Mouse (Mus musculus): ENCODE results near the gene Smtn.

Gene Smtn

GRCm38 (mm10) chr11:3508226-3508625 is 32.2 kb downstream of the Smtn start:
- no peak for DNase-seq

GRCm38 (mm10) chr11:3503755-3504693 is 36.4 kb downstream of the Smtn start:
- DNase-seq: peak; percentile 84

DNA sequence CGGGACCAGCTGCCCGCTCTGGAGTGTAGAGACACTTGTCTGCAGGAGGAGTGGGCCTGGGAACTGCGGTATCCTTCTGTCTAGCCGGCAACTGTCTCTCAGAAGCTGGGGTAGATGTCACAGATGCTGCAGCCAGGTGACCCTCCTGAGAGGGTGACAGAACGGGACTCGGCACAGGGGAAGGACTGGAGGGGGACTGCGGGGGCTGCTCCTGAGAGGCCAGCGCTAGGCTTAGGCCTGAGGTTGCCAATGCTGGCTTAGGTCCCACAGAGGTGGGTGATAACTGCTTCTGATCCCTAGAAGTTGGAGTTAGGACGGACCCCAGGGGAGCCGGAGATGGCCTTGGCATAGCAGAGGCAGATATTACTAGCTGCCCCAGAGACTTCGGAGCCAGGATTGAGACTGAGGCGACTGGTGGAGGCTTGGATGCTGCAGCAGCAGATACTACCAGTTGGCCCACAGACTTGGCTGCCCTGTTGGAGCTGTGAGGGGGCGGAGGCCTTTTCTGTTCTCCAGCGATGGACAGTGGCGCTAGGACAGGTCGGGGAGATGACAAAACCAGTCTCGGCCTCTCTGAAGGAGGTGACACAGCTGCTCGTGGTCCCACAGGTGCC is 37.8 kb downstream of the Smtn start:
- DNase-seq: peak; percentile 84

GRCm38 (mm10) chr11:3502057-3502456 is 38.4 kb downstream of the Smtn start:
- DNase-seq: no peak

GRCm38 (mm10) chr11:3497296-3497695 is 43.1 kb downstream of the Smtn start:
- no peak for DNase-seq

- DNase-seq: no peak
These were observed 43.7 kb downstream of the Smtn start for GRCm38 (mm10) chr11:3496756-3497155.

- DNase-seq: no peak
These were observed 44.9 kb downstream of the Smtn start for GRCm38 (mm10) chr11:3495496-3495895.

DNA sequence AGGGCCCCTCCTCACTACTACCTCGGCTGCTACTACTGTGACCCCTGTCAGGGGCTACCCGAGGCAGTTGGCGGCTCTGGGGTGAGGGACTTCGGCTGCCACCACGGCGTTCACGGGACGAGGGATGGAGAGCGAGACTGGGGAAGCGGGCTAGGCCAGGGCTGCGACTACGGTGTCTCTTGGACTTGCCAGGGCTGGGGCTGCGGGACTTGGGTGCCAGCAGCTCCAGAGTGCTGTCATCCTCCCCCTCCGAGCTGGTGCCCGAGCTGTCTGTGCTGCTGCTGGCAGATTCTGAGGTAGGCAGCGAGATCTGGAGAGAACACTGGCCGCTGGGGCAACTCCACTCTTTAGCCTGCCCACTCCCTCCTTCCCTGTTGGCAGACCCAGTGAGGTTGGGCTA is 45.6 kb downstream of the Smtn start:
- DNase-seq: no peak

GRCm38 (mm10) chr11:3492748-3493147 is 47.7 kb downstream of the Smtn start:
- no peak for DNase-seq

GRCm38 (mm10) chr11:3489036-3489435 is 51.4 kb downstream of the Smtn start:
- no peak for DNase-seq

DNA sequence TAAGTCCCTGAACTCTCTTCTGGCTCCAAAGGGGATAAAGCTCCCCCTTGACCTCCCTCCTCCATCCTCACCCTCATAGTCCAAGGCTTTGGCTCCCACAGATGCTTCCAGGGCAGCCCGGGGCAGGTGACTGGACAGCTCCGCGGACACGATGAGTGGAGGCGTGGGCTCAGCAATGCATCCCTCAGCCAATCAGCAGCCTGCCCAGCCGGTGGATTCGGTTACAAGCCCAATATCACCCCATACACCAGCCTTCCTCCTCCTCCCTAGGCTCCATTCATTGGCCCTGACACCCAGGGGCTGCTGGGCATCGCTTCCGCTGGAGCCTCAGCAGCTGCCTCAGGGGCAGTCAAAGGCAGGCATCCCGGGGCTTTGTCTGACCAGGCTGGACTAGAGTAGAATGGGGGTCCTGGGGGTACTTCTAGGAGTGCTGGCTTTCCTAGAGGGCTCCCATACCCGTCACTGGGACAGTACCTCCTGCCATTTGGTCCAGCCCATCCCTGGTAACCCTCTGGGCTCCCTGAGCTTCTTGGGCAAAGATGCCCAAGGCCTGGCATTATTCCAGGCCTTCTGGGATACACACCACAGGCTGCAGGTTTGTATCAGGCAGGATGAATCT is 52.4 kb downstream of the Smtn start, which contains the start of gene Pla2g3:
TSS of gene Pla2g3 (plus strand) at position 333 of the 619 bp plus-strand sequence.
- DNase-seq: no peak

GRCm38 (mm10) chr11:3486349-3486748 is 54.1 kb downstream of the Smtn start:
- DNase-seq: peak; percentile 54

GRCm38 (mm10) chr11:3483980-3484642 is 56.3 kb downstream of the Smtn start:
- DNase-seq: no peak

GRCm38 (mm10) chr11:3475489-3475888 is 64.9 kb downstream of the Smtn start:
- no peak for DNase-seq

- no peak for DNase-seq
These were observed 65.8 kb downstream of the Smtn start for GRCm38 (mm10) chr11:3474480-3475115.

DNA sequence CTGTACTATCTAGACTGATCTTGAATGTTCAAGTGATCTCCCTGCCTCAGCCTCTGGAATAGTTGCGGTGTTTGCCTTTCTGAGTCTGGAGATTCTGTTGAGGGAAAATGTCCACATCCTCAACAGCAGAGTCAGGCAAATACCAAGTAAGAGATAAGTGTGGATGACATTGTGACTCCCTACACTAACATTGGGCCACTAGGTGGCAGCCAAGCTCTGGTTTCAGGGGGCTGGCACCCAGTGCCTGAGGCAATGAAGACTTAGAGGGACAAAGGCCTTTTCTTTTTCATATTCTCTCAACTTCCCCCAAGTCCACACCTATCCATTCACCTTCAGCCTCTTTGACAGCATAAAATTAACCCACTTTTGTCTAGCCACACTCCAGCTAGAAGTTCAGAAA is 67.9 kb downstream of the Smtn start:
- peak; percentile 97 for DNase-seq

GRCm38 (mm10) chr11:3471448-3471850 is 69.0 kb downstream of the Smtn start:
- DNase-seq: no peak

Measured in heart, adult 11 months (tissue).